Mouse (Mus musculus) MEL (cell line): ENCODE results near the gene Ccdc12. TPM values are rescaled to one million over a fixed set of nuclear protein-coding genes. Genes with fewer than 3 reads are reported as not detected.

Source experiments
- DNase-seq: peaks from one replicate; pipeline ENCODE4 v3.0.0; 2011; ENCODE audit warnings: low read depth, low spot score
- H3K27ac ChIP-seq: 2 replicates; pipeline ENCODE4 v1.5.1; 2012; ENCODE audit warnings: low read depth, mild to moderate bottlenecking, control low read depth, low read length, moderate library complexity; ENCODE audit not compliant: control insufficient read depth
- H3K27me3 ChIP-seq, 2 experiments: fragments of 150-350 bp in 1 of 2; sonication (generic) in 1 of 2; 2 replicates each; pipeline ENCODE4 v1.6.1; 2012; ENCODE audit warnings: low read length in 2 of 2, mild to moderate bottlenecking in 2 of 2, improper control_type of control experiment in 1 of 2, moderate library complexity in 1 of 2; ENCODE audit not compliant: insufficient read depth in 2 of 2, control insufficient read depth in 1 of 2
- H3K36me3 ChIP-seq, 2 experiments: 2 replicates each; pipeline ENCODE4 v1.6.1; 2012 to 2014; ENCODE audit warnings: low read length in 2 of 2, improper control_type of control experiment in 1 of 2, inconsistent platforms in 1 of 2, mild to moderate bottlenecking in 1 of 2; ENCODE audit not compliant: insufficient read depth in 2 of 2, control insufficient read depth in 1 of 2
- H3K4me1 ChIP-seq, 2 experiments: fragments of 150-350 bp in 1 of 2; sonication (generic) in 1 of 2; 2 replicates each; pipeline ENCODE4 v1.6.1; 2012; ENCODE audit warnings: low read length in 2 of 2, improper control_type of control experiment in 1 of 2, mild to moderate bottlenecking in 1 of 2; ENCODE audit not compliant: insufficient read depth in 2 of 2, control insufficient read depth in 1 of 2
- H3K4me3 ChIP-seq, 2 experiments: fragments of 150-350 bp in 1 of 2; sonication (generic) in 1 of 2; 2 replicates each; pipeline ENCODE4 v1.5.1; 2012; ENCODE audit warnings: low read depth in 2 of 2, low read length in 2 of 2, mild to moderate bottlenecking in 2 of 2, moderate library complexity in 2 of 2, control low read depth in 1 of 2, improper control_type of control experiment in 1 of 2; ENCODE audit not compliant: control insufficient read depth in 1 of 2, insufficient read depth in 1 of 2
- H3K79me2 ChIP-seq: 2 replicates; pipeline ENCODE4 v1.6.1; 2012; ENCODE audit warnings: mild to moderate bottlenecking, low read length, moderate library complexity; ENCODE audit not compliant: control insufficient read depth, poor library complexity, insufficient read depth
- H3K9ac ChIP-seq: 2 replicates; pipeline ENCODE4 v1.6.1; 2012; ENCODE audit warnings: low read depth, mild to moderate bottlenecking, control low read depth, low read length, moderate library complexity; ENCODE audit not compliant: control insufficient read depth, poor library complexity, severe bottlenecking
- H3K9me3 ChIP-seq: fragments of 150-350 bp; sonication (generic); replicated peaks from 2 replicates; pipeline ENCODE4 v1.6.1; 2012; ENCODE audit warnings: mild to moderate bottlenecking, low read length, improper control_type of control experiment, moderate library complexity; ENCODE audit not compliant: insufficient read depth
- BHLHE40 ChIP-seq: IDR thresholded peaks from 2 replicates; pipeline ENCODE4 v1.6.1; 2012; ENCODE audit warnings: low read depth, mild to moderate bottlenecking, inconsistent platforms, low read length, improper control_type of control experiment, borderline replicate concordance
- CHD1 ChIP-seq: IDR thresholded peaks from 2 replicates; pipeline ENCODE4 v1.6.1; 2012; ENCODE audit warnings: low read depth, mild to moderate bottlenecking, inconsistent platforms, low read length, improper control_type of control experiment
- CTCF ChIP-seq, 3 experiments: IDR thresholded peaks in 2 of 3; conservative IDR thresholded peaks in 1 of 3; 2 replicates each; pipeline ENCODE4 v1.5.1; 2011 to 2012; ENCODE audit warnings: low read length in 3 of 3, low read depth in 2 of 3, mild to moderate bottlenecking in 2 of 3, improper control_type of control experiment in 1 of 3, inconsistent platforms in 1 of 3, mixed read lengths in 1 of 3, moderate library complexity in 1 of 3; ENCODE audit not compliant: control insufficient read depth in 1 of 3, insufficient read depth in 1 of 3, poor library complexity in 1 of 3, severe bottlenecking in 1 of 3
- ELF1 ChIP-seq: IDR thresholded peaks from 2 replicates; pipeline ENCODE4 v1.6.1; 2014; ENCODE audit warnings: low read depth, mild to moderate bottlenecking, inconsistent platforms, low read length, improper control_type of control experiment, moderate library complexity
- EP300 ChIP-seq, 2 experiments: IDR thresholded peaks; 2 replicates each; pipeline ENCODE4 v1.6.1; 2011; ENCODE audit warnings: improper control_type of control experiment in 2 of 2, low read length in 2 of 2, low read depth in 1 of 2, mild to moderate bottlenecking in 1 of 2
- GABPA ChIP-seq: IDR thresholded peaks from 2 replicates; pipeline ENCODE4 v1.6.1; 2012; ENCODE audit warnings: low read depth, mild to moderate bottlenecking, inconsistent platforms, low read length, improper control_type of control experiment, moderate library complexity
- GATA1 ChIP-seq: IDR thresholded peaks from 2 replicates; pipeline ENCODE4 v1.6.1; 2011; ENCODE audit warnings: low read depth, low read length, improper control_type of control experiment
- JUND ChIP-seq: IDR thresholded peaks from 2 replicates; pipeline ENCODE4 v1.6.1; 2011; ENCODE audit warnings: low read depth, mild to moderate bottlenecking, improper control_type of control experiment, low read length
- KAT2A ChIP-seq: conservative IDR thresholded peaks from 2 replicates; pipeline ENCODE4 v1.6.1; 2012; ENCODE audit warnings: low read depth, low read length, improper control_type of control experiment, inconsistent platforms
- MAFK ChIP-seq: IDR thresholded peaks from 2 replicates; pipeline ENCODE4 v1.6.1; 2011; ENCODE audit warnings: low read depth, mild to moderate bottlenecking, low read length, improper control_type of control experiment, borderline replicate concordance
- MEF2A ChIP-seq: IDR thresholded peaks from 2 replicates; pipeline ENCODE4 v1.6.1; 2014; ENCODE audit warnings: low read depth, mild to moderate bottlenecking, inconsistent platforms, low read length, improper control_type of control experiment; ENCODE audit not compliant: poor library complexity, insufficient replicate concordance, severe bottlenecking; ENCODE audit errors: extremely low read depth
- NELFE ChIP-seq: IDR thresholded peaks from 2 replicates; pipeline ENCODE4 v1.6.1; 2011; ENCODE audit warnings: low read depth, low read length, improper control_type of control experiment
- NRF1 ChIP-seq: IDR thresholded peaks from 2 replicates; pipeline ENCODE4 v1.6.1; 2014; ENCODE audit warnings: low read depth, mild to moderate bottlenecking, inconsistent platforms, low read length, improper control_type of control experiment, moderate library complexity; ENCODE audit not compliant: poor library complexity, insufficient read depth, severe bottlenecking
- POLR2AphosphoS2 ChIP-seq: IDR thresholded peaks from 2 replicates; pipeline ENCODE4 v1.6.1; 2011; ENCODE audit warnings: low read length, improper control_type of control experiment
- POLR2AphosphoS5 ChIP-seq: IDR thresholded peaks from 2 replicates; pipeline ENCODE4 v1.6.1; 2012; ENCODE audit warnings: low read depth, borderline replicate concordance, mild to moderate bottlenecking, inconsistent platforms, low read length, moderate library complexity, mixed read lengths
- RCOR1 ChIP-seq: IDR thresholded peaks from 2 replicates; pipeline ENCODE4 v1.6.1; 2012; ENCODE audit warnings: low read depth, mild to moderate bottlenecking, inconsistent platforms, low read length, improper control_type of control experiment
- SIN3A ChIP-seq: IDR thresholded peaks from 2 replicates; pipeline ENCODE4 v1.6.1; 2012; ENCODE audit warnings: low read length, improper control_type of control experiment, inconsistent platforms
- SMC3 ChIP-seq: IDR thresholded peaks from 2 replicates; pipeline ENCODE4 v1.6.1; 2011; ENCODE audit warnings: low read depth, low read length, improper control_type of control experiment
- TAL1 ChIP-seq: IDR thresholded peaks from 2 replicates; pipeline ENCODE4 v1.6.1; 2012; ENCODE audit warnings: mild to moderate bottlenecking, inconsistent platforms, low read length, moderate library complexity, mixed read lengths
- TBP ChIP-seq: IDR thresholded peaks from 2 replicates; pipeline ENCODE4 v1.8.0; 2011; ENCODE audit warnings: low read depth, low read length, improper control_type of control experiment
- TCF12 ChIP-seq: IDR thresholded peaks from 2 replicates; pipeline ENCODE4 v1.6.1; 2014; ENCODE audit warnings: low read depth, mild to moderate bottlenecking, inconsistent platforms, low read length, improper control_type of control experiment, moderate library complexity
- USF1 ChIP-seq: IDR thresholded peaks from 2 replicates; pipeline ENCODE4 v1.6.1; 2014; ENCODE audit warnings: low read depth, mild to moderate bottlenecking, inconsistent platforms, low read length, improper control_type of control experiment, moderate library complexity
- USF2 ChIP-seq, 2 experiments: IDR thresholded peaks; 2 replicates each; pipeline ENCODE4 v1.6.1; 2011 to 2012; ENCODE audit warnings: improper control_type of control experiment in 2 of 2, low read length in 2 of 2, borderline replicate concordance in 1 of 2, inconsistent platforms in 1 of 2, low read depth in 1 of 2, mild to moderate bottlenecking in 1 of 2; ENCODE audit not compliant: insufficient read depth in 1 of 2
- ZKSCAN1 ChIP-seq: IDR thresholded peaks from 2 replicates; pipeline ENCODE4 v1.6.1; 2012; ENCODE audit warnings: low read depth, mild to moderate bottlenecking, inconsistent platforms, low read length, improper control_type of control experiment, moderate library complexity
- ZMIZ1 ChIP-seq: IDR thresholded peaks from 2 replicates; pipeline ENCODE4 v1.6.1; 2012; ENCODE audit warnings: low read depth, mild to moderate bottlenecking, inconsistent platforms, low read length, improper control_type of control experiment, moderate library complexity
- ZNF384 ChIP-seq: IDR thresholded peaks from 2 replicates; pipeline ENCODE4 v1.6.1; 2012; ENCODE audit warnings: low read depth, mild to moderate bottlenecking, inconsistent platforms, low read length, improper control_type of control experiment
- polyA plus RNA-seq, 2 experiments: library from polyadenylated mRNA; stranded (reverse) in 1 of 2; unstranded in 1 of 2; fragments of >175 nt in 1 of 2; fragments of >200 nt in 1 of 2; gene quantifications; 2 replicates each; pipeline versions ENCODE4 v1.2.1 to v1.2.4; 2012; ENCODE audit warnings: low replicate concordance in 2 of 2, low read depth in 1 of 2; ENCODE audit not compliant: insufficient read length in 2 of 2, insufficient read depth in 1 of 2, missing spikeins in 1 of 2
- total RNA-seq: library from RNA; depleted of rRNA; stranded (reverse); fragments of 300-350 nt; gene quantifications from 2 replicates; pipeline ENCODE4 v1.2.3, GENCODE M21; 2012

Gene Ccdc12
- total and polyA plus RNA-seq, 3 experiments, result 112 to 129 TPM; not detected in 1

DNA sequence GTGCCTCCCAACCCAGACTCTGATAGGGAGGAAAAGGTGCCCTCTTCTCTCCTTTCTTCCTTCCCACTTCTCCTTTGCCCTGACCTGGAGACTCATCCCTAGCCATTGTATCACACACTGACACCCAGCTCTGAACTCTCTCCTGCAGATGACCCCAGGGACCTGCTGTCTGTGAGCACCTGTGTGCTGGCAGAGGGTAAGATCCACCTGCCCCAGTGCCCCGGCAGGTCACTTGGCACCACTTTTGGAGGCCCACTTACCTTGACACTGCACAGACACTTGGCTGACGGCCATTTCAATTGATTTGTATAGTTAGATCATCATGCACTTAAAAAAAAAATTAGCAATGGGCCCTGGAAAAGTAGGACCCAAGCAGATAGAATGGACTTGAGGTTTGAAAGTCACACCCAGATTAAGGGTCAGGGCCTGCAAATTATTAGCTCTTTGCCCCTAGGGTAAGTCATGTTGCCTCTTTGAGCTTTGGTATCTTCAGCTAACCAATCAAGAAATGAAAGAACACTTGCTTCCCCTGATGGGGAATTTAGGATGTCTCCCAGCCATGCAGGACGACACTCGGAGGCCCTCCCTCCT, 39.0 kb downstream of the Ccdc12 start:
- Histone ChIP-seq H3K36me3 (peaks cover 0 to 2% of the 10 kb centered on the region in 2 experiments; a peak in 1 of 4 replicates), H3K79me2 (no peaks in the 10 kb centered on the region), H3K9me3 (no peaks in the 10 kb centered on the region), H3K4me1 (peaks cover 2 to 3% of the 10 kb centered on the region in 2 experiments; a peak in 2 of 4 replicates), H3K9ac (no peak overlapping the region), H3K27me3 (no peaks in the 10 kb centered on the region), H3K4me3 (no peak overlapping the region), H3K27ac (no peak overlapping the region)
- no peak for TF ChIP-seq USF1
- no peak for TF ChIP-seq EP300 (IDR thresholded peaks at IDR 0.05; ENCODE audit: low read depth in 1 of 2, low read length in 2 of 2)
- TF ChIP-seq NRF1, result no peak
- TF ChIP-seq USF2 (IDR thresholded peaks at IDR 0.05; ENCODE audit: borderline replicate concordance in 1 of 2, insufficient read depth in 1 of 2, low read depth in 1 of 2, low read length in 2 of 2), result no peak
- no peak for TF ChIP-seq JUND
- TF ChIP-seq SMC3, result no peak
- TF ChIP-seq SIN3A, result no peak
- TF ChIP-seq ELF1, result no peak
- no peak for TF ChIP-seq MAFK
- TF ChIP-seq TAL1, result no peak
- TF ChIP-seq KAT2A, result no peak
- TF ChIP-seq RCOR1, result no peak
- no peak for TF ChIP-seq GABPA
- no peak for TF ChIP-seq ZNF384
- DNase-seq, result no peak

DNA sequence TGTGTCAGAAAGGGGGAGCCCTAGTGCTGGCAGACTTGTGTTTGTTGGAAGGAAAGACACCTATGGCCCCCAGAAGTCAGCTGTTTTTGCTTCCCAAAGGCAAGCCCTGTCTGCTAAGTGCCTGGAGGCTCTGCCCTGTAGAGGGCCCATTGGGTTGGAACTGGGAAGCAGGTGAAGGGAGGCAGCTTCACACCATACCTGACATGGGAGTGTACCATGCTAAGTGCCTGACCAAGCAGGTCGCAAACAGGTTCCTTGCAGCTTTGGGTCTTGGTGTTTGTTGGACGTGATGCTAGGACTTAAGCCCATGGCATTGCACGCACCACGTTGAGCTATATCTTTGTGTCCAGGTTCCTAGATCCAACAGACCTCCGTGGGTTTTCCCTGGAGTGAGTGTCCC, 40.1 kb downstream of the Ccdc12 start:
- H3K79me2 ChIP-seq, result no peaks in the 10 kb centered on the region
- no peak overlapping the region for H3K4me3 ChIP-seq
- H3K27ac ChIP-seq, result no peak overlapping the region
- H3K27me3 ChIP-seq, result no peaks in the 10 kb centered on the region
- peaks cover 2 to 3% of the 10 kb centered on the region in 2 experiments; a peak in 2 of 4 replicates for H3K4me1 ChIP-seq
- H3K9me3 ChIP-seq, result no peaks in the 10 kb centered on the region
- no peak overlapping the region for H3K9ac ChIP-seq
- H3K36me3 ChIP-seq, result peaks cover 0 to 2% of the 10 kb centered on the region in 2 experiments; a peak in 1 of 4 replicates
- no peak for DNase-seq
- TF ChIP-seq ZMIZ1 (no peak), POLR2AphosphoS5 (no peak), CHD1 (no peak), GATA1 (no peak), ELF1 (no peak), BHLHE40 (no peak), MAFK (no peak), NELFE (no peak), TBP (no peak), USF2 (IDR thresholded peaks at IDR 0.05; ENCODE audit: borderline replicate concordance in 1 of 2, insufficient read depth in 1 of 2, low read depth in 1 of 2, low read length in 2 of 2) (no peak), CTCF (IDR thresholded peaks at IDR 0.05 in 2 of 3, conservative IDR thresholded peaks at IDR 0.05 in 1 of 3; ENCODE audit: control insufficient read depth in 1 of 3, insufficient read depth in 1 of 3, low read depth in 2 of 3, low read length in 3 of 3, poor library complexity in 1 of 3, severe bottlenecking in 1 of 3) (no peak), USF1 (no peak), RCOR1 (no peak), JUND (no peak), ZKSCAN1 (no peak), TCF12 (no peak), SIN3A (no peak), POLR2AphosphoS2 (no peak), MEF2A (no peak)
